Mouse (Mus musculus) kidney, embryonic 14.5 days (tissue): ENCODE data around the gene Lgals7. TPM values are rescaled to one million over a fixed set of nuclear protein-coding genes. Genes with fewer than 3 reads are reported as not detected.
"Not testable (repeated sequence)": the region's sequence is repeated elsewhere in the genome, so short reads cannot be mapped to it uniquely, and the experiment has no call there.

Source experiments
- ATAC-seq: fragments of 200-750 bp; cut with Nextera tagmentation; 2 replicates; pipeline ENCODE4 v1.8.0; 2017; ENCODE audit warnings: moderate number of reproducible peaks, mild to moderate bottlenecking, moderate TSS enrichment, moderate library complexity; ENCODE audit not compliant: low FRiP score, low TSS enrichment
- H3K27ac ChIP-seq: fragments of 300-500 bp; sonication (generic); 2 replicates; pipeline ENCODE4 v1.5.1; 2014; ENCODE audit warnings: low read depth, mild to moderate bottlenecking, low read length, moderate library complexity, mixed read lengths
- H3K27me3 ChIP-seq: fragments of 300-500 bp; sonication (generic); 2 replicates; pipeline ENCODE4 v1.6.1; 2014; ENCODE audit warnings: mild to moderate bottlenecking, low read length; ENCODE audit not compliant: control insufficient read depth, insufficient read depth
- H3K36me3 ChIP-seq: fragments of 300-500 bp; sonication (generic); 2 replicates; pipeline ENCODE4 v1.6.1; 2014; ENCODE audit warnings: low read length, mixed read lengths; ENCODE audit not compliant: control insufficient read depth, insufficient read depth
- H3K4me1 ChIP-seq: fragments of 300-500 bp; sonication (generic); 2 replicates; pipeline ENCODE4 v1.6.1; 2014; ENCODE audit warnings: low read length, mixed read lengths; ENCODE audit not compliant: control insufficient read depth, insufficient read depth
- H3K4me2 ChIP-seq: fragments of 300-500 bp; sonication (generic); replicated peaks from 2 replicates; pipeline ENCODE4 v1.6.1; 2014; ENCODE audit warnings: low read depth, mild to moderate bottlenecking, low read length
- H3K4me3 ChIP-seq: fragments of 300-500 bp; sonication (generic); 2 replicates; pipeline ENCODE4 v1.5.1; 2014; ENCODE audit warnings: mild to moderate bottlenecking, low read length
- H3K9ac ChIP-seq: fragments of 300-500 bp; sonication (generic); 2 replicates; pipeline ENCODE4 v1.6.1; 2014; ENCODE audit warnings: low read depth, mild to moderate bottlenecking, low read length, moderate library complexity
- H3K9me3 ChIP-seq: fragments of 300-500 bp; sonication (generic); 2 replicates; pipeline ENCODE4 v1.6.1; 2016; ENCODE audit warnings: low read length; ENCODE audit not compliant: control insufficient read depth
- WGBS: fragments of 180-500 bp; shearing (Covaris S2); extraction: QIAGEN DNeasy Blood & Tissue Kit; methylation state at CpG from one replicate; pipeline ENCODE4 v1.1.7; 2014; 5-methylcytosine and 5-hydroxymethylcytosine counted together
- polyA plus RNA-seq: library from polyadenylated mRNA; unstranded; fragments of >200 nt; fragmentation: Nextera tagmentation; extraction: Ambion mirVana; gene quantifications from 2 replicates; pipeline ENCODE4 v1.2.1, GENCODE M21; 2014

Gene Lgals7
- polyA plus RNA-seq, 1 experiment from 2014 or later, result 1.1 TPM

GRCm38 (mm10) chr7:28879606-28880005 is 16.0 kb downstream of the Lgals7 start:
- H3K27me3 ChIP-seq, result no peaks in the 10 kb centered on the region
- WGBS, result 77% methylated on average over 7 of the region's 7 CpGs
- H3K27ac ChIP-seq, result no peak overlapping the region
- no peak for ATAC-seq
- no peak overlapping the region for H3K4me2 ChIP-seq
- H3K9ac ChIP-seq, result no peak overlapping the region
- peaks cover 7% of the 10 kb centered on the region; the same call in 1 of the 2 replicates for H3K4me1 ChIP-seq
- no peak overlapping the region for H3K4me3 ChIP-seq
- H3K9me3 ChIP-seq, result no peaks in the 10 kb centered on the region
- H3K36me3 ChIP-seq, result no peaks in the 10 kb centered on the region

- 71% methylated on average over 10 of the region's 10 CpGs for WGBS
- Histone ChIP-seq H3K4me2 (no peak overlapping the region), H3K4me1 (peaks cover 7% of the 10 kb centered on the region; the same call in 1 of the 2 replicates), H3K9ac (no peak overlapping the region), H3K9me3 (no peaks in the 10 kb centered on the region), H3K4me3 (no peak overlapping the region), H3K27ac (no peak overlapping the region), H3K36me3 (no peaks in the 10 kb centered on the region), H3K27me3 (no peaks in the 10 kb centered on the region)
- ATAC-seq, result no peak
Measured at GRCm38 (mm10) chr7:28880554-28880953, 16.9 kb downstream of the Lgals7 start.

- Histone ChIP-seq H3K4me2 (no peak within 1 kb of the TSS), H3K4me1 (peaks cover 7% of the 10 kb centered on the region; the same call in 1 of the 2 replicates), H3K4me3 (no peak within 1 kb of the TSS), H3K9me3 (no peaks in the 10 kb centered on the region), H3K27me3 (no peaks in the 10 kb centered on the region), H3K9ac (no peak within 1 kb of the TSS), H3K27ac (no peak within 1 kb of the TSS), H3K36me3 (no peaks in the 10 kb centered on the region)
- no peak for ATAC-seq
- 27% methylated on average over 13 of the region's 13 CpGs for WGBS
Measured at GRCm38 (mm10) chr7:28881199-28881598, 17.5 kb downstream of the Lgals7 start, which contains the start of gene Capn12. Capn12 (plus strand) TSS chr7:28881422.

GRCm38 (mm10) chr7:28883039-28883438 is 19.4 kb downstream of the Lgals7 start:
- Histone ChIP-seq H3K4me1 (peaks cover 7% of the 10 kb centered on the region; the same call in 1 of the 2 replicates), H3K4me2 (no peak overlapping the region), H3K27me3 (peaks cover 8% of the 10 kb centered on the region), H3K27ac (no peak overlapping the region), H3K36me3 (no peaks in the 10 kb centered on the region), H3K9me3 (no peaks in the 10 kb centered on the region), H3K9ac (no peak overlapping the region), H3K4me3 (no peak overlapping the region)
- 85% methylated on average over 11 of the region's 11 CpGs for WGBS
- ATAC-seq, result no peak

- H3K4me1 ChIP-seq, result peaks cover 12% of the 10 kb centered on the region
- H3K27me3 ChIP-seq, result peaks cover 15% of the 10 kb centered on the region
- not testable (repeated sequence) for H3K4me3 ChIP-seq, H3K36me3 ChIP-seq, ATAC-seq, H3K27ac ChIP-seq, H3K9me3 ChIP-seq, H3K9ac ChIP-seq, H3K4me2 ChIP-seq
- 93% methylated on average over 4 of the region's 4 CpGs for WGBS
Measured at GRCm38 (mm10) chr7:28883704-28884103, 20.1 kb downstream of the Lgals7 start.

GRCm38 (mm10) chr7:28886486-28886885 is 22.8 kb downstream of the Lgals7 start:
- H3K9me3 ChIP-seq, result no peaks in the 10 kb centered on the region
- H3K27ac ChIP-seq, result no peak overlapping the region
- peaks cover 34% of the 10 kb centered on the region for H3K27me3 ChIP-seq
- no peak overlapping the region for H3K4me2 ChIP-seq
- H3K9ac ChIP-seq, result no peak overlapping the region
- H3K4me1 ChIP-seq, result peaks cover 8% of the 10 kb centered on the region
- H3K4me3 ChIP-seq, result no peak overlapping the region
- WGBS, result 26% methylated on average over 14 of the region's 14 CpGs
- H3K36me3 ChIP-seq, result peaks cover 4% of the 10 kb centered on the region
- peak; percentile 15; the same call in 1 of the 2 replicates for ATAC-seq

- WGBS, result 2% methylated on average over 27 of the region's 27 CpGs
- Histone ChIP-seq H3K36me3 (peaks cover 26% of the 10 kb centered on the region), H3K9ac (peak overlapping the region; percentile 18), H3K4me1 (peaks cover 6% of the 10 kb centered on the region; the same call in 1 of the 2 replicates), H3K27ac (no peak overlapping the region), H3K4me3 (peak overlapping the region; percentile 34), H3K27me3 (peaks cover 34% of the 10 kb centered on the region), H3K9me3 (no peaks in the 10 kb centered on the region), H3K4me2 (peak overlapping the region; percentile 62)
- ATAC-seq, result peak; percentile 34; the same call in 1 of the 2 replicates
Measured at GRCm38 (mm10) chr7:28888701-28889161, 25.1 kb downstream of the Lgals7 start.

GRCm38 (mm10) chr7:28892601-28893000 is 28.9 kb downstream of the Lgals7 start:
- Histone ChIP-seq H3K4me3 (no peak overlapping the region), H3K9ac (no peak overlapping the region), H3K27ac (no peak overlapping the region), H3K27me3 (peaks cover 30% of the 10 kb centered on the region), H3K4me1 (peaks cover 6% of the 10 kb centered on the region; the same call in 1 of the 2 replicates), H3K4me2 (no peak overlapping the region), H3K9me3 (no peaks in the 10 kb centered on the region), H3K36me3 (peaks cover 64% of the 10 kb centered on the region)
- ATAC-seq, result no peak
- 96% methylated on average over 17 of the region's 17 CpGs for WGBS

- H3K27ac ChIP-seq, result no peak overlapping the region
- WGBS, result 50% methylated on average over 7 of the region's 7 CpGs
Measured at GRCm38 (mm10) chr7:28893643-28894265, 30.1 kb downstream of the Lgals7 start.

More at GRCm38 (mm10) chr7:28893643-28894265, 30.1 kb downstream of the Lgals7 start:
- no peaks in the 10 kb centered on the region for H3K9me3 ChIP-seq
- no peak overlapping the region for H3K9ac ChIP-seq
- no peak overlapping the region for H3K4me2 ChIP-seq
- peaks cover 76% of the 10 kb centered on the region for H3K36me3 ChIP-seq
- H3K27me3 ChIP-seq, result peaks cover 19% of the 10 kb centered on the region
- peak; percentile 40; the same call in 1 of the 2 replicates for ATAC-seq
- H3K4me1 ChIP-seq, result peaks cover under 1% of the 10 kb centered on the region; the same call in 1 of the 2 replicates
- H3K4me3 ChIP-seq, result no peak overlapping the region
